Mouse (Mus musculus): ENCODE data around the gene Antxr1.

DNA sequence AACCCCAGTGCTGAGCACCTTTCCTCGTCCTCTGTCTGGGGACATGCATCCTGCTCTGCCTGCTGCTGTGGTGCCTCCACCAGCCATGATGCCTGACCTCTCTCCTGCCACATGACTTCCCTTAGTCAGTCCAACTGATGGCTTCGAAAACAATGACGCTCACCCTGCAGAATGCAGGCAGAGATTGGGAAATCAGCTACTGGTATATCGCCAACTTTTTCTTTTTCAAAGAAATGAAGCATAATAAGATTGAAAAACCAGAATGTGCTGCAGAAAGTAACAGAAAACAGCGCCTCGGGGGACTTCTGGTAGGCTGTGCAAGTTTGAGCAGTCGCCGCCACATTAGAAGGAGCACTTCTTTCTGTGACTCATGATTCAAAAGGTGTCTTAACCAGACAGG, 18.7 kb downstream of the Antxr1 start:
- no peak for TF ChIP-seq GATA1 (IDR thresholded peaks at IDR 0.05; ENCODE audit: low read length)
- TF ChIP-seq TAL1 (IDR thresholded peaks at IDR 0.05; ENCODE audit: low read length), result no peak
